7 mouse cellular contexts compared by ENCODE assay signal in genomic region chr5:21175132-21176112, GRCm38 (mm10). TPM values are rescaled to one million over a fixed set of nuclear protein-coding genes. Genes with fewer than 3 reads are reported as not detected.
DNase-seq lines count a peak whose midpoint lies in the region; ATAC-seq and TF ChIP-seq lines count a peak whose summit lies in the region.

No protein-coding gene starts in this region.

- no peak for ATAC-seq in lung, embryonic 14.5 days (ENCODE audit: insufficient read depth)
- ATAC-seq in embryonic facial prominence, embryonic 15.5 days (ENCODE audit: insufficient number of reproducible peaks, low FRiP score, low TSS enrichment, low read depth), result peak; percentile 47; the same call in 1 of the 2 replicates
- ATAC-seq in kidney, embryonic 15.5 days (replicated peaks; ENCODE audit: low FRiP score), result peak; percentile 70; the same call in 1 of the 2 replicates

- peaks cover 4% of the 10 kb centered on the region; the same call in 1 of the 2 replicates for H3K9me3 ChIP-seq in lung, embryonic 14.5 days (ENCODE audit: low read depth, low read length)
- no peaks in the 10 kb centered on the region for H3K9me3 ChIP-seq in embryonic facial prominence, embryonic 15.5 days (replicated peaks)
- H3K9me3 ChIP-seq in kidney, embryonic 15.5 days (replicated peaks), result no peaks in the 10 kb centered on the region

- peak; percentile 17 for DNase-seq in lung, embryonic 14.5 days
- no peak for DNase-seq in lung, postnatal 4 days
- no peak for DNase-seq in adrenal gland, postnatal 36 days
- DNase-seq in thymus, postnatal 10 days (ENCODE audit: low spot score in 2 of 2), result no peak

- no peak for TF ChIP-seq CTCF in lung, embryonic 14.5 days (IDR thresholded peaks at IDR 0.05; ENCODE audit: low read depth)
- TF ChIP-seq CTCF in olfactory bulb, adult 2 months (IDR thresholded peaks at IDR 0.05; ENCODE audit: insufficient read depth, low read depth, low read length), result no peak

- H3K36me3 ChIP-seq in lung, embryonic 14.5 days (ENCODE audit: insufficient read depth), result no peaks in the 10 kb centered on the region
- no peaks in the 10 kb centered on the region for H3K36me3 ChIP-seq in embryonic facial prominence, embryonic 15.5 days
- no peaks in the 10 kb centered on the region for H3K36me3 ChIP-seq in kidney, embryonic 15.5 days

- H3K4me3 ChIP-seq in lung, embryonic 14.5 days (ENCODE audit: low read depth, low read length), result no peak overlapping the region
- H3K4me3 ChIP-seq in embryonic facial prominence, embryonic 15.5 days (replicated peaks), result no peak overlapping the region
- no peak overlapping the region for H3K4me3 ChIP-seq in kidney, embryonic 15.5 days (replicated peaks)
- no peak overlapping the region for H3K4me3 ChIP-seq in olfactory bulb, adult 2 months (ENCODE audit: insufficient read depth, low read depth, low read length)

- H3K4me1 ChIP-seq in lung, embryonic 14.5 days (ENCODE audit: insufficient read depth), result no peaks in the 10 kb centered on the region; the same call in none of the 2 replicates
- peaks cover 18% of the 10 kb centered on the region for H3K4me1 ChIP-seq in embryonic facial prominence, embryonic 15.5 days
- peaks cover 17% of the 10 kb centered on the region for H3K4me1 ChIP-seq in kidney, embryonic 15.5 days
- peaks cover 21% of the 10 kb centered on the region for H3K4me1 ChIP-seq in olfactory bulb, adult 2 months (ENCODE audit: control insufficient read depth, insufficient read depth, low read length)

- H3K9ac ChIP-seq in lung, embryonic 14.5 days, result no peak overlapping the region
- H3K9ac ChIP-seq in embryonic facial prominence, embryonic 15.5 days, result no peak overlapping the region
- H3K9ac ChIP-seq in kidney, embryonic 15.5 days, result no peak overlapping the region

- no peak overlapping the region for H3K4me2 ChIP-seq in lung, embryonic 14.5 days
- 0 out of 2 replicates have a peak overlapping the region, but pooled peaks have one; percentile 10 for H3K4me2 ChIP-seq in embryonic facial prominence, embryonic 15.5 days (replicated peaks)
- H3K4me2 ChIP-seq in kidney, embryonic 15.5 days, result peak overlapping the region; percentile 23; the same call in 1 of the 2 replicates

- 41% methylated on average over 9 of the region's 9 CpGs for WGBS in lung, embryonic 14.5 days
- WGBS in embryonic facial prominence, embryonic 15.5 days, result 24% methylated on average over 9 of the region's 9 CpGs
- 43% methylated on average over 9 of the region's 9 CpGs for WGBS in kidney, embryonic 15.5 days
- 35% methylated on average over 9 of the region's 9 CpGs for WGBS in olfactory bulb, adult 2 months

- no peaks in the 10 kb centered on the region for H3K27me3 ChIP-seq in lung, embryonic 14.5 days (ENCODE audit: insufficient read depth, low read length)
- H3K27me3 ChIP-seq in embryonic facial prominence, embryonic 15.5 days, result no peaks in the 10 kb centered on the region
- no peaks in the 10 kb centered on the region for H3K27me3 ChIP-seq in kidney, embryonic 15.5 days

- no peak for TF ChIP-seq POLR2A in olfactory bulb, adult 2 months (IDR thresholded peaks at IDR 0.05; ENCODE audit: insufficient read depth, low read depth, low read length)

- no peak overlapping the region for H3K27ac ChIP-seq in lung, embryonic 14.5 days (ENCODE audit: low read depth)
- peak overlapping the region; percentile 60 for H3K27ac ChIP-seq in embryonic facial prominence, embryonic 15.5 days (replicated peaks)
- H3K27ac ChIP-seq in kidney, embryonic 15.5 days, result peak overlapping the region; percentile 75
- H3K27ac ChIP-seq in olfactory bulb, adult 2 months (ENCODE audit: insufficient read depth, low read depth, low read length), result peak overlapping the region; percentile 85; the same call in 1 of the 2 replicates

RNA-seq across cellular contexts. Expression of gene Gsap, which starts 10.6 kb away (rescaled TPM):
- polyA plus RNA-seq in lung, embryonic 14.5 days (2014; fragmentation: Nextera tagmentation; extraction: Ambion mirVana), result 2.0 and 2.4 TPM in 2 replicates
- 3.1 and 3.6 TPM in 2 replicates for polyA plus RNA-seq in embryonic facial prominence, embryonic 15.5 days (2015; fragmentation: Nextera tagmentation; extraction: Ambion mirVana)
- 1.6 and 2.0 TPM in 2 replicates for polyA plus RNA-seq in kidney, embryonic 15.5 days (2015; fragmentation: Nextera tagmentation; extraction: Ambion mirVana)
- polyA plus RNA-seq in olfactory bulb, adult 2 months (2012; ENCODE audit: insufficient read depth, insufficient read length, low replicate concordance, missing spikeins), result not detected in 2 replicates
- total RNA-seq in adrenal gland, postnatal 36 days (2021), result 1 to 10 TPM; 4.4 TPM
